Mouse (Mus musculus): Measurements from ENCODE around the gene Ddb1.

- no peak for TF ChIP-seq POLR2A (IDR thresholded peaks at IDR 0.05; ENCODE audit: borderline replicate concordance, extremely low read depth, low read depth, low read length)
- no peak for TF ChIP-seq CTCF (IDR thresholded peaks at IDR 0.05; ENCODE audit: insufficient read depth, low read length)
Measured at GRCm38 (mm10) chr19:10580761-10581160, 24.4 kb upstream of the Ddb1 start.

Measured in lung, adult 2 months (tissue).